Mouse (Mus musculus): ENCODE measurements at regions not wholly inside any gene's neighbourhood (a gene's known extent, or its start where the extent isn't known, plus 50 kb on each side); places are given as distances from the start of the nearest gene placed in this dataset. TPM values are rescaled to one million over a fixed set of nuclear protein-coding genes. Genes with fewer than 3 reads are reported as not detected.

GRCm38 (mm10) chr8:34229477-34229876 lies 117.9 kb upstream of the Gm10131 start:
- no peak overlapping the region for H3K9ac ChIP-seq (ENCODE audit: low read length)
- H3K4me2 ChIP-seq (ENCODE audit: low read length): no peak overlapping the region
- no peak overlapping the region for H3K27ac ChIP-seq (ENCODE audit: low read depth, low read length)
- H3K27me3 ChIP-seq (replicated peaks; ENCODE audit: control insufficient read depth, insufficient read depth, low read length): no peaks in the 10 kb centered on the region
- 82% methylated on average over 3 of the region's 3 CpGs for WGBS
- H3K9me3 ChIP-seq (replicated peaks; ENCODE audit: control insufficient read depth, low read length): no peaks in the 10 kb centered on the region
- ATAC-seq (no peak), DNase-seq (ENCODE audit: low spot score) (no peak)
- no peaks in the 10 kb centered on the region for H3K36me3 ChIP-seq (ENCODE audit: control insufficient read depth, insufficient read depth, low read length)
- no peak overlapping the region for H3K4me3 ChIP-seq (ENCODE audit: low read depth, low read length)
- no peaks in the 10 kb centered on the region for H3K4me1 ChIP-seq (ENCODE audit: control insufficient read depth, insufficient read depth, low read length)

GRCm38 (mm10) chr8:34225011-34225890 lies 113.7 kb upstream of the Gm10131 start:
- no peaks in the 10 kb centered on the region for H3K27me3 ChIP-seq (replicated peaks; ENCODE audit: control insufficient read depth, insufficient read depth, low read length)
- ATAC-seq (no peak), DNase-seq (ENCODE audit: low spot score) (no peak)
- no peak overlapping the region for H3K4me2 ChIP-seq (ENCODE audit: low read length)
- no peak overlapping the region for H3K27ac ChIP-seq (ENCODE audit: low read depth, low read length)
- no peaks in the 10 kb centered on the region for H3K9me3 ChIP-seq (replicated peaks; ENCODE audit: control insufficient read depth, low read length)
- H3K4me1 ChIP-seq (ENCODE audit: control insufficient read depth, insufficient read depth, low read length): no peaks in the 10 kb centered on the region
- H3K36me3 ChIP-seq (ENCODE audit: control insufficient read depth, insufficient read depth, low read length): no peaks in the 10 kb centered on the region
- no peak overlapping the region for H3K9ac ChIP-seq (ENCODE audit: low read length)
- WGBS: 67% methylated on average over 17 of the region's 17 CpGs
- no peak overlapping the region for H3K4me3 ChIP-seq (ENCODE audit: low read depth, low read length)

- no peak overlapping the region for H3K27ac ChIP-seq (ENCODE audit: low read depth, low read length)
- no peak overlapping the region for H3K9ac ChIP-seq (ENCODE audit: low read length)
- no peaks in the 10 kb centered on the region for H3K27me3 ChIP-seq (replicated peaks; ENCODE audit: control insufficient read depth, insufficient read depth, low read length)
- WGBS: 80% methylated on average over 6 of the region's 6 CpGs
- H3K4me3 ChIP-seq (ENCODE audit: low read depth, low read length): no peak overlapping the region
- no peaks in the 10 kb centered on the region for H3K4me1 ChIP-seq (ENCODE audit: control insufficient read depth, insufficient read depth, low read length)
- H3K4me2 ChIP-seq (ENCODE audit: low read length): no peak overlapping the region
- no peaks in the 10 kb centered on the region for H3K9me3 ChIP-seq (replicated peaks; ENCODE audit: control insufficient read depth, low read length)
- DNase-seq (ENCODE audit: low spot score): no peak
- no peaks in the 10 kb centered on the region for H3K36me3 ChIP-seq (ENCODE audit: control insufficient read depth, insufficient read depth, low read length)
- no peak for ATAC-seq
Measured at GRCm38 (mm10) chr8:34222187-34222586, 110.7 kb upstream of the Gm10131 start.

Small RNAs in the stretch of these regions (microRNA-seq; reads per million reads assigned to microRNA genes)
- not detected for gene Gm23177

Measured in forebrain, embryonic 14.5 days (tissue).